ENCODE assay signal across 12 mouse cellular contexts in the genomic region with DNA sequence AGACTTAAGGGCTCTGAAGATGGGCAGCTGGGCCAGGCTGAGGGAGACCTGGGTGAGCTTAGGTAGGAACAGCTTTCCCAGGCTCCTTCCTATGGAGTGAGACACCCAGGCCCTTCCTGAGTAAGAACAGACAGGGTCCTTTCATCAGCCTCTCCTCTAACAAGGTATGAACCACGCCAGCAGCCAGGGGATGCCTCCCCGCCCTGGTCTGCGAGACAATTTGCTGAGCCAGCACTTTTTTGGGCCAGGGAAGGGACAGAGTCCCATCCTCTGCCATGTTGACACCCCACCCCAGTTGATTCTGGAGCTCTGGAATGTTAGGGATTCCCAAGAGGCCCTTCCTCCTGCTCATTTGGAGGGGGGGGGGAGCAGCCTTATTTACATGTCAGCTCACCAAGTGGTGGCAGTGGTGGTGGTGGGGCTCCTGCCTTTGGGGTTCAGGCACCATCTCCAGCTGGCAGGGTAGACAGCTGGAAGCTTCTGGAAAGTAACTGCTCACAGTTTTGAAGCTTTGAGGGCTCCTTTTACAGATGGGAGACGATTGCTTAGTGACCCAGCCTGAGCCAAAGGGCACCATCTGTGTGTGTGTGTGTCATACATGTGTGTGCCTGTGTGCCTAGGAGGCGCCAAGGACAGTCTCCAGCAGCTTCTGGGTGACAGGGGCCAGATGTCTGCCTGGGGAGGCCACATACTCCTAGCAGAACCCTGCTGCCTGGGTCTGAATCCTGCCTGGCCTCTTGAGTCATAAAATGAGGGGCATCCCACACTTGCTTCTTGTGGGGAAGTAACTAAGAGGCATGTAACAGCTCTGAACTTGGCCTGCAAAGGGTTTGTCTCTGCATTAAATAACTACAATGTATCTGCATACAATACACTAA. TPM values are rescaled to one million over a fixed set of nuclear protein-coding genes. Genes with fewer than 3 reads are reported as not detected.
DNase-seq lines count a peak whose midpoint lies in the region; ATAC-seq lines count a peak whose summit lies in the region.
"Had no signal": no experiment of that assay in that cellular context is flagged by ENCODE, and none has a peak within 500 bp of the region (broad histone marks: within the 10 kb centered on the region; RNA-seq: fewer than 3 reads in every experiment).

No protein-coding gene starts in this region.

- ATAC-seq in liver, embryonic 11.5 days (replicated peaks; ENCODE audit: low FRiP score): no peak
- ATAC-seq in embryonic facial prominence, embryonic 12.5 days (ENCODE audit: insufficient number of reproducible peaks, insufficient read depth, low FRiP score, low TSS enrichment): no peak
- no peak for ATAC-seq in monocyte, adult 5-6 weeks (replicated peaks; ENCODE audit: insufficient number of reproducible peaks, low FRiP score, low TSS enrichment, poor library complexity, severe bottlenecking)
- ATAC-seq: liver, postnatal 0 days had no signal

- no peak for DNase-seq in liver, embryonic 11.5 days (ENCODE audit: low spot score)
- DNase-seq in liver: no peak
- peak; percentile 32 for DNase-seq in limb, embryonic 10.5 days (ENCODE audit: low spot score)
- DNase-seq in retina, embryonic 14.5 days (ENCODE audit: low spot score): peak; percentile 65
- no peak for DNase-seq in left cerebral cortex, postnatal 4 days
- DNase-seq: cerebellum, adult 9-10 months; kidney, adult 18-20 months; liver, postnatal 0 days; right cerebral cortex, postnatal 25 days; thymus, postnatal 36 days had no signal

- peaks cover 64% of the 10 kb centered on the region for H3K27me3 ChIP-seq in liver, embryonic 11.5 days (replicated peaks; ENCODE audit: control insufficient read depth, insufficient read depth, low read length)
- H3K27me3 ChIP-seq in embryonic facial prominence, embryonic 12.5 days: 0 out of 2 replicates have a peak, but pooled peaks cover 6% of the 10 kb centered on the region
- H3K27me3 ChIP-seq in limb, embryonic 10.5 days (ENCODE audit: low read depth, poor library complexity, severe bottlenecking): peaks cover 25% of the 10 kb centered on the region

- intact Hi-C loops in left cerebral cortex, postnatal 4 days (cut with DNase I): no loop called here

- peaks cover 27% of the 10 kb centered on the region for H3K4me1 ChIP-seq in liver, embryonic 11.5 days (replicated peaks; ENCODE audit: control insufficient read depth, insufficient read depth, low read length)
- peaks cover 75% of the 10 kb centered on the region for H3K4me1 ChIP-seq in embryonic facial prominence, embryonic 12.5 days
- peaks cover 92% of the 10 kb centered on the region for H3K4me1 ChIP-seq in limb, embryonic 10.5 days

- H3K4me2 ChIP-seq in liver, embryonic 11.5 days: no peak overlapping the region
- peak overlapping the region; percentile 95 for H3K4me2 ChIP-seq in embryonic facial prominence, embryonic 12.5 days (replicated peaks)

- H3K27ac ChIP-seq in liver, embryonic 11.5 days (ENCODE audit: low read depth, low read length): peak overlapping the region; percentile 5; the same call in 1 of the 2 replicates
- H3K27ac ChIP-seq in embryonic facial prominence, embryonic 12.5 days: peak overlapping the region; percentile 32; the same call in 1 of the 2 replicates
- peak overlapping the region; percentile 88 for H3K27ac ChIP-seq in limb, embryonic 10.5 days

- 54% methylated on average over 5 of the region's 5 CpGs for WGBS in liver, embryonic 11.5 days
- WGBS in embryonic facial prominence, embryonic 12.5 days: 49% methylated on average over 5 of the region's 5 CpGs
- 40% methylated on average over 5 of the region's 5 CpGs for WGBS in limb, embryonic 10.5 days

- no peaks in the 10 kb centered on the region for H3K9me3 ChIP-seq in liver, embryonic 11.5 days (ENCODE audit: control insufficient read depth, low read length)
- no peaks in the 10 kb centered on the region for H3K9me3 ChIP-seq in embryonic facial prominence, embryonic 12.5 days
- H3K9me3 ChIP-seq in limb, embryonic 10.5 days (replicated peaks): no peaks in the 10 kb centered on the region

- no peak overlapping the region for H3K9ac ChIP-seq in liver, embryonic 11.5 days (ENCODE audit: low read depth, low read length)
- H3K9ac ChIP-seq in embryonic facial prominence, embryonic 12.5 days: 0 out of 2 replicates have a peak overlapping the region, but pooled peaks have one; percentile 31
- H3K9ac ChIP-seq: liver, postnatal 0 days had no signal

- no peaks in the 10 kb centered on the region for H3K36me3 ChIP-seq in liver, embryonic 11.5 days (ENCODE audit: control insufficient read depth, insufficient read depth, low read length)
- no peaks in the 10 kb centered on the region for H3K36me3 ChIP-seq in embryonic facial prominence, embryonic 12.5 days
- H3K36me3 ChIP-seq in limb, embryonic 10.5 days: no peaks in the 10 kb centered on the region

- H3K4me3 ChIP-seq in liver, embryonic 11.5 days (ENCODE audit: low read depth, low read length): no peak overlapping the region
- no peak overlapping the region for H3K4me3 ChIP-seq in embryonic facial prominence, embryonic 12.5 days
- H3K4me3 ChIP-seq in limb, embryonic 10.5 days: peak overlapping the region; percentile 76

RNA-seq across cellular contexts. Expression of gene Gse1, which starts 1.3 kb away (rescaled TPM):
- polyA plus RNA-seq in liver, embryonic 11.5 days (2014; fragmentation: Nextera tagmentation; extraction: Ambion mirVana): 23.1 and 25.3 TPM in 2 replicates
- 10.6 and 12.3 TPM in 2 replicates for polyA plus RNA-seq in embryonic facial prominence, embryonic 12.5 days (2016; fragmentation: Nextera tagmentation; extraction: Ambion mirVana)
- 6.7 and 8.1 TPM in 2 replicates for polyA plus RNA-seq in limb, embryonic 10.5 days (2016; fragmentation: Nextera tagmentation; extraction: Ambion mirVana)
- total RNA-seq in monocyte, adult 5-6 weeks (2017): 9.9 to 23.3 TPM (median 10.5 TPM) in 3 replicates
- 10 to 100 TPM; 57.4 to 59.3 TPM for total RNA-seq in left cerebral cortex, postnatal 4 days (2021)

RNA-seq across cellular contexts. Expression of gene Fam92b, which starts 49.7 kb away (rescaled TPM):
- 0.27 TPM in 1 of 2 replicates, not detected in the other for polyA plus RNA-seq in liver, embryonic 11.5 days (2014; fragmentation: Nextera tagmentation; extraction: Ambion mirVana)
- polyA plus RNA-seq in embryonic facial prominence, embryonic 12.5 days (2016; fragmentation: Nextera tagmentation; extraction: Ambion mirVana): 0.70 and 1.7 TPM in 2 replicates
- 0.16 TPM in 1 of 2 replicates, not detected in the other for polyA plus RNA-seq in limb, embryonic 10.5 days (2016; fragmentation: Nextera tagmentation; extraction: Ambion mirVana)
- not detected in 3 replicates for total RNA-seq in monocyte, adult 5-6 weeks (2017)
- not detected for total RNA-seq in left cerebral cortex, postnatal 4 days (2021)
- polyA plus RNA-seq: liver, postnatal 0 days had no signal

Comparison
In these comparisons a context has a peak if more than half of its experiments do, and no peak if none do; other contexts are left out.
1. DNase-seq: peak in limb, embryonic 10.5 days (single experiment) and retina, embryonic 14.5 days (single experiment); none in liver, embryonic 11.5 days (single experiment), liver (single experiment) and left cerebral cortex, postnatal 4 days (single experiment).
2. H3K27ac ChIP-seq: peak in every context shown above with its lines; median percentile 88 in limb, embryonic 10.5 days; 32 in embryonic facial prominence, embryonic 12.5 days; 5 in liver, embryonic 11.5 days.